Mouse (Mus musculus): ENCODE data around the gene Fam214b.

Gene Fam214b

DNA sequence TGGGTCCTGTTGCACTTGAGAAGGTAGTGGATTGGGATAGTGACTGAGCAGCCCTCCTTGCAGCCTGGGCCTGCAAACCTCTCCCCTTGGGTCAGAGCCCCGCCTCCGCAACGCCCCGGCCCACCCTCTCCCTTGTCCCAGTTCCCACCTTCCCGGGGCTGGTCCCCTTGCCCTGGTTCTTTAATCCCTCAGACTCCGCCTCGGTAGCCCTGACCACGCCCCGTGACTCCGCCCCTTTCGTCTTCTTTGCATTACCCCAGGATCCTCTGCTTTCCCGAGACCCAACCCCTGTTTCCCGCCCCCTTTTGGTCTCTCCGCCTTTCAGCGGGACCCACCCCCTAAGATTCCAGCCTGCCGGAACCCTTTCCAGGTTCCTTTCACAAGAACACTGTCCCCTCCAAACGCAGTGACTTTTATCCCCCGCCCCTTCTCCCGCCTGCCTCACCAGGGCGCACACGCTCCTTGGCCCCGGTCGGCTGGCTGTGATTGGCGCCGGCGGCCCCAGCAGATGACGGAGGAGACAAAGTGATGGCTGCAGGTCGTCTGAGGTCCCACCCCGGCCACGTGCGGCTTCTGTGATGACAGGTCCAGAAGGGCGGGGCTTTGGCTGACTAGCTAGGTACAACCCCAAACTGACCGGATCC, at the start of gene Fam214b:
Fam214b (minus strand) TSS at position 562 of the 644 bp plus-strand sequence.
- peak; percentile 95 for DNase-seq (ENCODE audit: low spot score)

DNA sequence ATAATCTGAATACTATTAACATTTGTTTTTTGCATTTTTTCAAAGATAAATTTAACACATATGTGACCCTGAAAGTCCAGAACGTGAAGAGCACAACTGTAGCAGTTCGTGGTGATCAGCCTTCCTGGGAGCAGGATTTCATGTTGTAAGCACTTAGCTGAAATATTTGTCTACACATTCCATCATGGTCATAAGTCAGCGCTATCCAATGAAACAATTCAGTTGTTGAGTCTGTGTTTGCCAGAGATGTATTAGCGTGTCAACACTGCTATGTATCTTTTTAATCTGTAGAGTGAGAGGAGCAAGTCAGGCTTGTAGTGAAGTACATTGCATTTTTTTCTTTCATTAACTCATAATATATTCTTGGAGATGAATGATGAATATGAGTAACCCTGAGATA, 45.2 kb upstream of the Fam214b start:
- no peak for DNase-seq (ENCODE audit: low spot score)

DNA sequence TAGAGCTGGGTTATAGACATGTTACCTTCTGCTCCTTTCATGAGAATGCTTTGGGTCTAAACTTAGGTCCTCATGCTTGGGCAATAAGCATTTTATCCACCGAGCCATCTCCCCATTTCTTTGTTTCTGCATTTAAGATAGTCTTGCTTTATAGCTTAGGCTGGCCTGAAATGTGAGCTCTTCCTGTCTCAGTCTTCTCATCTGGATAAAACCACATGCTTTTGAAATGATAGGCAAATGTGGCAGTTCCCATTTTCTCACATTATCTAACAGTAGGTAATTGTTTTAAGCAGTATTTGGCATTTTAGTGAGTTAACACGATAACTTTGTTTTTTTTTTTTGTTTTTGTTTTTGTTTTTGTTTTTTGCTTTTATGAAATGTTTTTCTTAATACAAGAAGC, 43.9 kb upstream of the Fam214b start:
- no peak for DNase-seq (ENCODE audit: low spot score)

DNA sequence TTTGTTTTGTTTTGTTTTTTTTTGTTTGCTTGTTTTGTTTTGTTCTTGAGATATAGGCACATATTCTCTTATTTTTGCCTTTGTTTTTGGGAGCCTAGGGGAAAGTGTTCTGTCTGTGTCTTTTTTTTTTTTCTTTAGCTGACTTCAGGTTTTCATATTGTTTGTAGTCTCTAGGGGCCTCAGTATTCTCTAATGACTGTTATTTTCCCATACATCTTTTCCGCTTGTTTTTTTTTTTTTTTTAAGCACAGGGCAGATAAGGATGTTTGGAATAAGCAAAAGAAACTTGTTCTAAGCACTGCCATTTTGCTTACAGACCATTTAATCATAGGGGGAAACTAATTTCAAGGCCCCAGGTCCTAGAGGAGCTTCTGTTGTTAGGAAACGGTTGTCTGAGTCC, 36.4 kb upstream of the Fam214b start:
- DNase-seq (ENCODE audit: low spot score), result no peak

DNA sequence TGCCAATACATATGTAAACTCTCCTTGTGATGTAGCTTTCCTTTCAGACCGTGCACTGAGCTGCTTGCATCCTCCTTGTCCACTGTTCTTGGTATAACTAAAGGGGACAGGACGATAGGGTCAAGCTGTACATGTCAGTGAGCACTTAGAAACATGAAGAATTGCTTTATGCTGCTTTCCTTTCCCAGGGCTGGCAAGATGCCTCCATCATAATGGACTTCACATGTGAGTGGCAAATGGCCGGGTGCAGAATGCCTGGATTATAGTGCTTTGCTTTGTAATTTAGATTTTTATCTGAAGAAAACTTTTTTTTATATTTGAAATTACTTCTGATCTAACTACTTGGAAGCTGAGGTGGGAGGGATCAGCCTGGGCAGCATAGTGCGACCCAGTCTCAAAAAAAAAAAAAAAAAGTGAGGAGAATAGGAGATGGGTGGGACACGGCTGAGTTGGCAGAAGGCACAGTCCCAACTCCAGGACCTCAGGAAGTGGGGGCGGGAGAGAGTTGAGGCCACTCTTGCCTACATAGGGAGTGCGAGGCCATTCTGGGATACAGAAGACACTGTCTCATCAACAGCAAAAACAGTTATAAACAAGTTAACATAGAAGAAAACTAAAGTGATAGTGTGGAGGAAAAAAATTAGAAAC, 32.2 kb upstream of the Fam214b start:
- DNase-seq (ENCODE audit: low spot score), result no peak

DNA sequence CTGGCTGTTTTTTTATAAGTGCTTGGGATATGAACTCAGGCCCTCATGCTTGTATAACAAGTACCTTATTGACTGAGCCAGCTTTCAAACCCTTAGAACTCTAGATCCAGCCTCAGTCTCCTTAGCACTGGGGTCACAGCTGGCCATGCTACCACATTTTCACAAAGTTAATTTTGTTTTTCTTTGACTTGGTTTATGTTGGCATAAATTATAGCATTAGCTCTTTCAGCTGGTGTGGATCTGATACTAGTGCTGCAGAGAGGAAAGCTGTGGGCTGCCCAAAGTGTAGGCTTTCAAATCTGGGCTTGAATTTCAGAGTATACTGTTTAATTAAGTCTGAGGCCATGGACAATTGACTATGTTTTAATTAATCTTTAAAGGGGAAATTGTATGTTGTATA, 28.9 kb upstream of the Fam214b start:
- DNase-seq (ENCODE audit: low spot score), result no peak

DNA sequence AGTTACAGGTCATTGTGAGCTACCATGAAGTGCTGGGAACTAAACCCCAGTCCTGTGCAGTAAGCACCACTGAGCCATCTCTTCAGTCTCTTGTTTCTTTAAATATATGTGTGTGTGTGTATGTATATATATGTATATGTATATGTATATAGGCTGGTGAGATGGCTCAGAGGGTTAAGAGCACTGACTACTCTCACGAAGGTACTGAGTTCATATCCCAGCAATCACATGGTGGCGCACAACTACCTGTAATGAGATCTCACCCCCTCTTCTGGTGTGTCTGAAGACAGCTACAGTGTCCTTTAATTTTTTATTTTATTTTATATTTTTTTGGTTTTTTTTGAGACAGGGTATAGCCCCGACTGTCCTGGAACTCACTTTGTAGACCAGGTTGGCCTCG, 19.5 kb upstream of the Fam214b start:
- DNase-seq (ENCODE audit: low spot score), result no peak

DNA sequence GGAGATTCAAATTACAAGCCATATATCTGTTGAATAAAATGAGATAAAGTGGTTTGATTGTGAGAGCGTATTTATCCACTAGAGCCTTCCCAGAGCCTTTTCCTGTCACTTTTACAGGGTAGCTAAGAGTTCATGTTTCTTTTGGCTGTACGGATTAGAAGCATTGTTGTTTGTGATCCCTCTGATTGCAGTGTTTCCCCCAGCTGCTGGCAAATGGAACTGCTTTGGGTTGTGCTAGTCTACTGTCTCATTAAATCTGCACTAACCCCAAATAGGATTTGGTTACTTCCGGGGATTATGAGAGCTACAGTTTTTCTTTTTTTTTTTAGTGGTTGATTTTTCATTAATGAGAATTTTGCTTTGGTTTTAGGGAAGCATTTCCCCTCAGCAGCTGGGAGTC, 14.3 kb upstream of the Fam214b start:
- DNase-seq (ENCODE audit: low spot score), result no peak

DNA sequence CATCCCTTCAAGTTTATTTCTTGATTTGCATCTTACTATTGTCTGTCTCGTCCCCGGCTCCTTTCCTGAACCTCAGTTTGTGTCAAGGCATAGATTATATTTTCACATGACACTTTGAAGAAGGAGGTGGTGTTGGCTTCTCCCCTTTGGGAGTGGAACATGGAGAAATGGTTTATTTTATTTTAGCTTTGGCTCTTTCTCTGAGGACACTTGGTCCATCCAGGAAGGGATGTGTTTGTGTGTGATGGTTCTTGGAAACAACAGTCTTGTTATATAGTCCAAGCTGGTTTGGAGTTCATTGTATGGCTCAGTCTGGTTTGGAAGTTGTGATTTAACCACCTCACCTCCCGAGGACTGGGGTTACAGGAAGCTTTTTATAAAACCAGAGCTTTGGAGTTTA, 13.7 kb upstream of the Fam214b start:
- DNase-seq (ENCODE audit: low spot score), result no peak

DNA sequence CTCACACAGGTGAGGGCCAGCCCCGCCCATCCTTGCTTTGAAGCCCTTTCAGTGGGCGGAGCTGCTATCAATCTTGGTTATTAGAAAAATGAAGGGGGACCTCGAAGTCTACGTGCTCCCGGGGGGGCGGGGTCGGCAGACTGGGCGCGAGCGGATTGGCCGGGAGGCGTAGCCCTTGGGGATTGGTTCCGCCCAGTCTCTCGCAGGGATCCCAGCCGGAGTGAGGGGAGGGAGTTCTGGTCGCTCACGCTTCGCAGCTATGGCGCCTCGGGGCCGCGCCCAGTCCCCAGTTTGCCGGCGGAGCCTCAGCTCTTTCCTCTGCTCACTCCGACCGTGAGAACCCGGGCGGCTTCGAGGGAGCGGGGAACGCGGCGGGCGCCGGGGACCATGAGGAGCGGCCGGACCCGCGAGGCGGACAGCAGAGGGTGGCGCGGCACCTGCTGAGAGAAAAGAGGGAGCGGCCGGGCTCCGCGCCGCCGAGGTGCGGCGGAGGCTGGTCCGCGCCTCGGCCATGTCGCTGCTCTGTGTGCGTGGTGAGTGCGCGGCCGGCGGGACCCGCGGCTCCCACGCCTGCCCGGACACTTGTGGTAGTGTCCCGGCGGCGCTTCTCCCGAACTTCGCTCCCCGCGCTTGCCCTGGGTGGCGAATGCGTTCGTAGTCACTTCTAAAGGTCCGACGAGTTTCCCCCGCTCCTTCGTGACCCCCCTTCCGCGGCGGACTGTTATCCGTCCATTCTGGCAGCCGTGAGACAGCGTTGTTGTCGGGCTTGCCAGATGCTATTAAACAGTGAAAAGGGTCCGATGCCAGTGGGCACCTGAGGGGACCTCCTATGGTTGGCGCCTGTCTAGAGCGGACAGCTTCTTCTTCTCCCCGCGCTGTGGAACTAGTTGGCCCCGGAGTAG, 13.0 kb upstream of the Fam214b start, which contains the start of gene Unc13b:
Unc13b (plus strand) TSS at position 201 of the 902 bp plus-strand sequence.
- DNase-seq (ENCODE audit: low spot score), result peak; percentile 98

DNA sequence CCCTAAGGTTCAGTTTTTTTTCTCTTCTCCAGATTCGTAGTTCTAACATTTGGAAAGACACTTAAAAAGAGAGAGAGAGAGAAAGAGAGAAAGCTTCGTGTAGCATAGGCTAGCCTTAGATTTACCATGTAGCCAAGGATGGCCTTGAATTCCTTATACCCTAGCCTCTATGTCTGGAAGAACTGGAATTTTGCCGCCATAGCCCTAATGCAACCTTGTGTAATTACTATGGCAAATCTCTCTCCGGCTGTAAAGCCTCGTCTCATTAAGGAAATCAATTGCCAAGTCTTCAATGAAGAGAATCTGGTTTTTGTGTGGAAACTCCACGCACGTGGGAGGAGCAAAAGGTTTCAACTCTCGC, 12.4 kb upstream of the Fam214b start:
- no peak for DNase-seq (ENCODE audit: low spot score)

DNA sequence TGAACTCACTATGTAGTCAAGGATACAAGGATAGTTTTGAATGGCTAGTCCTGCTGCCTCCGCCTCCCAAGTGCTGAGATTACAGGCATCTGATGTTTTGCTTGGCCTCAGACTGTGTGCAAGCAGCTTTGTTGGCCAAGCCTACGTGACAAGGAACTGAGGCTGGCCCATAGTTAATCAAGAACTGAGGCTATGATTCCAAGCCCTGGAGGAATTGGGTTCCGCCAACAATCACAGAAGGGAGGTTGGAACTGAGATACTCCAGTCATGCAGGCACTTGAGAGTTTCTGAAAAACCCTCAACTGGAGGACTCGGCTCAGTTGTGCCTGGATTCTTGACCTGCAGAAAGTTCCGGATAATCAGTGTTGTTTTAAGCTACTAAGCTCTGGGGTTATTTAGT, 11.6 kb upstream of the Fam214b start:
- no peak for DNase-seq (ENCODE audit: low spot score)

DNA sequence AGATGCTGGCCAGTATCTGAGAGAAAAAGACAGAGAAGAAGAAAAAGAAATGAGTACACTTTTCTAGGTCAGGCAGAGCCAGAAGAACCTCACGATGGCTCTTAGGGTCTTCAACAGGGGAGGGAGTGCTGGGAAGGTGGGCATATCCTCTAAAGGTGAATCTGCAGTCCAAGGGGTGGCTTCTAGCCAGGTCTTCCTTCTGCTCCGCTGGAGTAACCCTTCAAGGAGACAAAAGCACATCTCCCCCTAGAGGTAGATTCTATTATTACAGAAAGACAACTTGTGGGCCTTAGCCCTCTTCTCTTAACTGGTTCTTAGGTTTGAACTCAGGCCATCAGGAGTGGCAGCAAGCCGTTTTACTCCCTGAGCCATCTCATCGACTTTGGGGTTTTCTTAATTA, 6.6 kb upstream of the Fam214b start:
- DNase-seq (ENCODE audit: low spot score), result no peak

DNA sequence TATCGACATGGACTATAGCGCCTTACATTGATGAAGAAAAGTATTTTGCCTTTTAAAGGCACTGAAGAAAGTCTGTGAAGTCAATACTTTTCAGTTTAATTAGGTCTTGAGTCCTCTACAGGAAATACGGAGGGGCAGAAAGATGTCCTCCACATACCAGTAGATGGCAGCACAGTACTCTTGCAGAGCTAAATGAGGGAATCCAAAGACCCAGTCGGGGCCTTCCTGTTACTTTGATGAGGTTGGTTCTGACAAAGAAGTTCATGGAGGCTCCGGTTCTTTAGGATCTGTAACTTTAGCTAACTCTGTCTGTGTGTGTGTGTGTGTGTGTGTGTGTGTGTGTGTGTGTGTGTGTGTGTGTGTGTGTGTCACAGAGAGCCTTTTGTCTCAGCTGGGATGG, 1.2 kb upstream of the Fam214b start:
- peak; percentile 79 for DNase-seq (ENCODE audit: low spot score)

DNA sequence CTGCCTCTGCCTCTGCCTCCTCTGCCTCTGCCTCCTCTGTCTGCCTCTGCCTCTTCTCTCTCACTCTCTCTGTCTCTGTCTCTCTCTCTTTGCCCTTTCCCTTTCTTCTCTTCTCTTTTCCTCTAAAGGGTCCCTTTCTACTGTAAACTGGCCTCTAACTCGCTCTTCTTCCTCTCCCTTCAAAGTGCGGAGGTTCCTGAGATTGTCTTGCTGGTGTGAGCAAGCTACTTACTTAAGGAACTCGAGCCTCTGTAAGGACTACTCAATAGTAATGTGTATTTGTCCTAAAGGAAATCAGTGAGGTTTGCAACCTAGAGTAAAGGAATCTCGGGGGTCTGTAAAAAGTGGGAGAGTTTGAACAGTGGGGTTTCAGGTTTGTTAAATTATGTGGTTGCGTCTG, 587 bp upstream of the Fam214b start:
- no peak for DNase-seq (ENCODE audit: low spot score)

DNA sequence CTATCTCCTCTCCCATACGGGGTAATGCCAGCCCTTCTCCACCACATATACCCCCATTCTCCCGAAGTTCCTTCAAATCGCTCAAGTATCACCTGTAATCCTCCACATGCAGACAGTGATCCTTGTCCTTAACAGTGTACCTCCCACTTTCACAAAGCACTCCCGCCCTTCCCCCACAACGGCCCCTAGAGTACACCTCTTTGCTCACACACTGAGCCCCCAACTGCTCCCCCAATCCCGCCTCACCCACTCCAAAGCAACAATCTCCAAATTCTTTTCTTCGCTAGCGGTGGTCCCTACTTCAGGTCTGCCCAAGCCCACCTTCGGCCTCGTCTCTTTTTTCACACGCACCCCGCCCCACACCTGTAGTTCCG, 748 bp downstream of the Fam214b start:
- no peak for DNase-seq (ENCODE audit: low spot score)

DNA sequence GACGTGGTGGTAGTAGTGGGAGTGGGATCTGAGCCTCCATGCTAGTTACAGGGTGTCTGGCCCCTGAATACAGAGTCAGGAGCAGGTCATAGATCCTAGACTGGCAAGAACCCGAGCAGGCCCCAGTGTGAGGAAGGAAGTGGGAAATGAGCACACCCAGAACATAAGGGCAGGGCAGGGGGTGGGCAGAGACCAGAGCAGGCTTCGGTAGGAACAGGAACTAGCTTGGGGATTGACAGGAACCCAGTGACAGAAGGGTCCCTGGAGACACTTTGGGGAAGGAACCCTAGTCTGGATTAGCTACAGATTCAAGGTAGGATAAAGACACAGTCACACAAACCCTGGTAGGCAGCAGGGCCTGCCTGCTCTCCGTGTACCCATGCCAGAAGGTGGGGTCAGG, 1.3 kb downstream of the Fam214b start:
- no peak for DNase-seq (ENCODE audit: low spot score)

DNA sequence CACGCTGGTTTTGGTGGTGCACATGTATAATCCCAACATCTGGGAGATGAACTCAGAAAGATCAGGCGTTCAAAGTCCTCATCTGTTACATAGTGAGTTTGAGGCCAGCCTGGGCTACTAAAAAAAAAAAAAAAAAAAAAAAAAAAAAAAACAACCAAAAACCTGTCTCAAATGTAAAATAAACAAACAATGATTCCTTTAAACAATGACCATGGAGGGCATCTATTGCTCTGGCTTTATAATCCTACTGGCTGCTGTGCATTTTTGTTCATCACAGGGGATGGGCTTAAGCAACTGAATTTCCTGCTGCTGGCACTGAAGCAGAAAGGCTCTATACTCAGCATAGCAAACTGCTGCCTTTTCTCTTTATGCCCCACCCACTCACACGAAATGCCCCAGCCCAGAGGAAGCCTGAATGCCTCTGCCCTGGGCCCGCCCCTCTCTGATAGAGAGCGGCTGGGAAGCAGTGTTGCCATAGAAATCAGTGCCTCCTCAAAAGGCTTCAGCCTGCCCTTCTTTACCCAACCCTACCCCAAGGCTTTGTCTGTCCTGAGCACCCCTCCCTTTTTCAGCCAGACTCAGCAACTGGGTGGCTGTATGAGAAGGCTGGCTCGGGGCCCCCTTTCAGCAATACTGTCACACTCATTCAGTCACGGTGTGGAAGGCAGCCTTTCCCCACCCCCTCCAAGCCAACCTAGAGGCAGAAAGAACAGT, 2.2 kb downstream of the Fam214b start:
- peak; percentile 53 for DNase-seq (ENCODE audit: low spot score)

DNA sequence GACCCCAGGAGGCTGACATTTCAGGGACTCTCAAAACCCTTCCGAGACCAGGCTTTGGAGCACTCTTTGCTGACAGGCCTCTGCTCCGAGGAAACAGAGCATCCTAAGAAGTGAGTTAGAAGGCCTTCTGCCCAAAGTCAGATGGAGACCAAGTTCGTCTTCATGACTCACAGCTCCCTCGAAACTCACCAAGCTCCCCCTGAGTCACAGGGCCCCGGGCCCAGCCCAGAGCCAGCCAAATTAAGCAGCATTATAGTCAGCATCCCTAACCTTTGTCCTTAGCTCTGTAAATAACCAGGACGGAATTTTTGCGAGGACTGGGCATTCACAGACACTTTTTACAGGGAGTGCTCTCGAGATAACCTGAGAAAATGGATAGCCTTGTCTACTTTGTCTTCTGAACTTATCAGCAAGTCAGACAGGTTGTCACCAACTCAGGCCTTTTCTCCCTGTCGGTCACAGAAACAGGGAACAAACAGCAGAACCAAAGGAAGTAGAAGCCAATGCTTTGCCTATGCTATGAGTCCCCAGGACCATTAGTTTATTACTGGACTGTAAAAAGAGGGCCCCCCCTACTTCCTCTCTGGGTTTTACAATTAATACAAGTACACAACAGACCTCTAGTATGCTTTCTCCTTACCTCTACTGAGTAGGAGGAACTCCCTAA, 5.0 kb downstream of the Fam214b start:
- DNase-seq (ENCODE audit: low spot score), result no peak

DNA sequence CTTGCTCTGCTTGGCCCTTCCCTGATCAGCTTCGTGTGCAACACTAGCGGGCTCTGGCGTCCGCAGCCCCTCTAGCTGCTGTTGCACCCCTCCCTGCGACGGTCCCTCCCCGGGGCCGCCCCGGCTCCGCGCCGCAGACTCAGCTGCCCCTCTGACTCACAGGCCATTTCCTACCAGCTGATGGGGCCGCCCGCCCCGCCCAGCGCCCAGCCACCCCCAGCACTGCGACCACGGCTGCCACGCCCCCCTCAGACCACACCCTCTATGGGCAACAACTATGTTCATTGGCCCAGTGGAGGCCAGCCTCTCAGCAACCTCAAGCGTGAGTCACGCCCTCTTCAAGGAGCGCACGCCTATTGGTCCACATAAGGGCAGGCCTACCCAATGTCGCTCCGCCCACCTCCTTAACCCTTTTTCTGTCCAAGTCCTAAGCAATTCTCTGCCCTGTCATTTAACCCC, 5.9 kb downstream of the Fam214b start:
- peak; percentile 96 for DNase-seq (ENCODE audit: low spot score)

DNA sequence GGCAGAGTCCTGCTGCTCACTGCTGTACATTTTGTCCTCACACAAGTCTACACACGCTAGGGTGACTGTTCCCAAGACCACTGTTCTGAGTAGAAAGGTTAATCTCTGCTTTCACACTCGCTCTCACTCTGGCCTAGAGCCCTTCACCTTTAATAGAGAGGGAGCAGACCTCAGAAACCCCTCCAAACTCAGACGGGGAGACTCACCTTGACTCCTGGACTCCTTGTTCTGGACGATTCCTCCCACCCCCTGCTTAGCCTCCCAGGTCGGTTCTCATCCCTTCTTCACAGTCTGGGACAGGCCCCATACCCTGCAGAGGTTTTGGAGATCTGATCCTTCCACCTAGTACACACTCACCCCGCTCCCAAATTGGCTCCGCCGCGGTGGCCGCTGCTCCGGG, 6.4 kb downstream of the Fam214b start:
- DNase-seq (ENCODE audit: low spot score), result no peak
